Mouse (Mus musculus) kidney, adult 2 months (tissue): ENCODE data around the gene Gpr137. TPM values are rescaled to one million over a fixed set of nuclear protein-coding genes. Genes with fewer than 3 reads are reported as not detected.

Experiments used
- DNase-seq: peaks from one replicate; pipeline ENCODE4 v3.0.0; 2021
- H3K27ac ChIP-seq: fragments of 200-500 bp; 2 replicates; pipeline ENCODE4 v1.5.1; 2012; ENCODE audit warnings: low read depth, low read length, control low read depth, inconsistent platforms; ENCODE audit not compliant: insufficient read depth
- H3K27me3 ChIP-seq: fragments of 200-500 bp; replicated peaks from 2 replicates; pipeline ENCODE4 v1.6.1; 2012; ENCODE audit warnings: mild to moderate bottlenecking, moderate library complexity, low read length, inconsistent platforms; ENCODE audit not compliant: control insufficient read depth, insufficient read depth
- H3K36me3 ChIP-seq: fragments of 200-500 bp; 2 replicates; pipeline ENCODE4 v1.6.1; 2012; ENCODE audit warnings: mild to moderate bottlenecking, moderate library complexity, low read length, inconsistent platforms; ENCODE audit not compliant: control insufficient read depth, insufficient read depth
- H3K4me1 ChIP-seq: fragments of 200-500 bp; 2 replicates; pipeline ENCODE4 v1.6.1; 2011; ENCODE audit warnings: low read length; ENCODE audit not compliant: control insufficient read depth, insufficient read depth
- H3K4me3 ChIP-seq: fragments of 200-500 bp; 2 replicates; pipeline ENCODE4 v1.5.1; 2011; ENCODE audit warnings: mild to moderate bottlenecking, low read depth, low read length, control low read depth; ENCODE audit not compliant: insufficient read depth
- CTCF ChIP-seq: fragments of 200-500 bp; conservative IDR thresholded peaks from 2 replicates; pipeline ENCODE4 v1.5.1; 2011; ENCODE audit warnings: low read depth, mild to moderate bottlenecking, control low read depth, low read length, moderate library complexity, mixed read lengths; ENCODE audit not compliant: insufficient read depth, insufficient read length
- POLR2A ChIP-seq: fragments of 200-500 bp; IDR thresholded peaks from one replicate; pipeline ENCODE4 v1.6.1; 2011; ENCODE audit warnings: low read depth, low read length, control low read depth
- WGBS: fragments of 180-500 bp; shearing (Covaris S2); methylation state at CpG from one replicate; pipeline ENCODE4 v1.1.7; 2018; 5-methylcytosine and 5-hydroxymethylcytosine counted together
- polyA plus RNA-seq: library from polyadenylated mRNA; depleted of rRNA; stranded (reverse); fragments of >200 nt; gene quantifications from 2 replicates; pipeline ENCODE4 v1.2.3, GENCODE M21; 2012

The Gpr137 gene
- polyA plus RNA-seq, 1 experiment = 78.4 TPM

GRCm38 (mm10) chr19:6925307-6925573 is 17.0 kb downstream of the Gpr137 start, which contains the start of gene Catsperz:
Gene Catsperz (minus strand): TSS chr19:6925380.
- peak within 1 kb of the TSS; percentile 12; the same call in 1 of the 2 replicates for H3K4me3 ChIP-seq
- 7% methylated on average over 9 of the region's 9 CpGs for WGBS
- H3K27ac ChIP-seq = no peak within 1 kb of the TSS
- no peaks in the 10 kb centered on the region for H3K27me3 ChIP-seq
- no peak for TF ChIP-seq POLR2A
- TF ChIP-seq CTCF = no peak
- DNase-seq = no peak
- no peaks in the 10 kb centered on the region for H3K36me3 ChIP-seq
- peaks cover 17% of the 10 kb centered on the region; the same call in 1 of the 2 replicates for H3K4me1 ChIP-seq

DNA sequence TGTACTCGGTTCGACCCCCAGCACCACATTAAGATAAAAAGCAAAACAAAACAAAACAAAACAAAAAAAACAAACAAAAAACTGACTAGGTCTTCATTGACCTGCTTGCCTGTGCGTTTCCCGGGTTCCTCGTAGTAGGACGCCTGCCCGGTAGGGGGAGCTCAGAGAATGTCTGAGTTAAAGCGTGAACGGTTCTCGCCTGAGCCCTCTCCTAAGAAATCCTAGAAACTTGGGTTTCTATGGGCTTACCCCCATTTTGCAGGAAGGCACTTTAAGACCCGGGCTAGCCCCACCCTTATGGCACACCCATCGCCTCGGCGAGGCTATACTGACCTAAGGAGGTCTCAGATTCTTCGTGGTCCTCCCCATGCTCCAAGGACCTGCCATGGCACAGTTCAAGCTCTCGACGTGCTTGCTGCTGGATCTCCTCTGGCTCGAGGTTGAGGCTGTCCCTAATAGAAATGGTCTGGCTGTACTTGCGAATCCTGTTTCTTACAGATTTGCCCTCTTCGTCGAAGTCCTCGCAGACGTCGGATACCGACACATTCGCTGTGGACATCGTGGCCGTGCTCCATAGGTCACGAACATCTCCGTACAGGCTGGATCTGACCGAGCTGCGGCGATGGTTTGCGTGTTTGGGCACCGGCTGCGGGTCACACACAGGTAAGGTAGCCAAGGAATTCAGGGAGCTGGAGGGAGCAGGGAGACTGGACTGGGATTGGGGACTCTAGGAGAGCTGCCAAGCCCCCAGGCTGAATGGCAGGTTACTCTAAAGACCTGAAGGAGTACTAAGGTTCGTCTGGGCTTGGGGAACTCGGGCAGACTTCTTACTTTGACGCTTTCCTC is 17.6 kb downstream of the Gpr137 start:
- Histone ChIP-seq H3K36me3 (no peaks in the 10 kb centered on the region), H3K27ac (no peak overlapping the region), H3K4me3 (peak overlapping the region; percentile 12; the same call in 1 of the 2 replicates), H3K4me1 (peaks cover 17% of the 10 kb centered on the region; the same call in 1 of the 2 replicates), H3K27me3 (no peaks in the 10 kb centered on the region)
- TF ChIP-seq CTCF = peak; percentile 81
- TF ChIP-seq POLR2A = no peak
- peak; percentile 92 for DNase-seq
- WGBS = 3% methylated on average over 39 of the region's 39 CpGs

GRCm38 (mm10) chr19:6922901-6923735 is 19.2 kb downstream of the Gpr137 start:
- WGBS = 82% methylated on average over 6 of the region's 6 CpGs
- H3K4me1 ChIP-seq = peaks cover 29% of the 10 kb centered on the region; the same call in 1 of the 2 replicates
- H3K27me3 ChIP-seq = no peaks in the 10 kb centered on the region
- peak overlapping the region; percentile 56 for H3K4me3 ChIP-seq
- H3K27ac ChIP-seq = peak overlapping the region; percentile 95; the same call in 1 of the 2 replicates
- DNase-seq = no peak
- H3K36me3 ChIP-seq = no peaks in the 10 kb centered on the region
- TF ChIP-seq CTCF = no peak
- TF ChIP-seq POLR2A = no peak

GRCm38 (mm10) chr19:6921647-6922567 is 20.4 kb downstream of the Gpr137 start, which contains the start of gene Esrra:
Gene Esrra (minus strand): TSS chr19:6921813.
- peak within 1 kb of the TSS; percentile 97 for H3K27ac ChIP-seq
- DNase-seq = peak; percentile 100

GRCm38 (mm10) chr19:6920741-6921636 is 21.3 kb downstream of the Gpr137 start:
- peak overlapping the region; percentile 94 for H3K4me3 ChIP-seq
- TF ChIP-seq POLR2A (no peak), CTCF (no peak)
- no peaks in the 10 kb centered on the region for H3K36me3 ChIP-seq
- H3K27ac ChIP-seq = peak overlapping the region; percentile 97
- peak; percentile 62 for DNase-seq
- H3K27me3 ChIP-seq = no peaks in the 10 kb centered on the region
- WGBS = 2% methylated on average over 48 of the region's 48 CpGs
- H3K4me1 ChIP-seq = peaks cover 24% of the 10 kb centered on the region; the same call in 1 of the 2 replicates

More at GRCm38 (mm10) chr19:6921647-6922567, 20.4 kb downstream of the Gpr137 start, which contains the start of gene Esrra:
- H3K36me3 ChIP-seq = no peaks in the 10 kb centered on the region
- H3K4me1 ChIP-seq = peaks cover 27% of the 10 kb centered on the region; the same call in 1 of the 2 replicates
- no peaks in the 10 kb centered on the region for H3K27me3 ChIP-seq
- WGBS = 1% methylated on average over 62 of the region's 66 CpGs
- peak within 1 kb of the TSS; percentile 94 for H3K4me3 ChIP-seq
- no peak for TF ChIP-seq CTCF
- peak; percentile 76 for TF ChIP-seq POLR2A
